Mouse (Mus musculus): ENCODE data around the gene Cir1. TPM values are rescaled to one million over a fixed set of nuclear protein-coding genes. Genes with fewer than 3 reads are reported as not detected.

The Cir1 gene
- polyA plus RNA-seq, 1 experiment: 18.4 TPM

GRCm38 (mm10) chr2:73273249-73274118 lies 39.0 kb downstream of the Cir1 start:
- no peaks in the 10 kb centered on the region for H3K9me3 ChIP-seq (replicated peaks; ENCODE audit: control insufficient read depth, insufficient read depth, low read length, poor library complexity, severe bottlenecking)
- TF ChIP-seq EP300 (IDR thresholded peaks at IDR 0.05; ENCODE audit: insufficient read depth, low read depth, low read length): no peak
- no peak for TF ChIP-seq CTCF (IDR thresholded peaks at IDR 0.05; ENCODE audit: low read depth, low read length)
- no peak for TF ChIP-seq POLR2A (IDR thresholded peaks at IDR 0.05; ENCODE audit: insufficient read depth, low read length)
- H3K4me3 ChIP-seq (ENCODE audit: low read depth, low read length): peak overlapping the region; percentile 45
- H3K27me3 ChIP-seq (ENCODE audit: control insufficient read depth, insufficient read depth, low read length, poor library complexity, severe bottlenecking): peaks cover 47% of the 10 kb centered on the region
- H3K9ac ChIP-seq (ENCODE audit: low read depth, poor library complexity, severe bottlenecking): 0 out of 2 replicates have a peak overlapping the region, but pooled peaks have one; percentile 3
- H3K4me1 ChIP-seq (ENCODE audit: control insufficient read depth, insufficient read depth, low read length): no peaks in the 10 kb centered on the region
- no peak overlapping the region for H3K27ac ChIP-seq (ENCODE audit: insufficient read depth, low read length)
- H3K36me3 ChIP-seq (ENCODE audit: control insufficient read depth, insufficient read depth, low read length, poor library complexity, severe bottlenecking): no peaks in the 10 kb centered on the region

GRCm38 (mm10) chr2:73272351-73273248 lies 39.9 kb downstream of the Cir1 start:
- TF ChIP-seq CTCF (IDR thresholded peaks at IDR 0.05; ENCODE audit: low read depth, low read length) (no peak), POLR2A (IDR thresholded peaks at IDR 0.05; ENCODE audit: insufficient read depth, low read length) (no peak), EP300 (IDR thresholded peaks at IDR 0.05; ENCODE audit: insufficient read depth, low read depth, low read length) (no peak)
- Histone ChIP-seq H3K4me1 (ENCODE audit: control insufficient read depth, insufficient read depth, low read length) (no peaks in the 10 kb centered on the region), H3K27ac (ENCODE audit: insufficient read depth, low read length) (no peak overlapping the region), H3K9me3 (replicated peaks; ENCODE audit: control insufficient read depth, insufficient read depth, low read length, poor library complexity, severe bottlenecking) (no peaks in the 10 kb centered on the region), H3K9ac (ENCODE audit: low read depth, poor library complexity, severe bottlenecking) (0 out of 2 replicates have a peak overlapping the region, but pooled peaks have one; percentile 3), H3K36me3 (ENCODE audit: control insufficient read depth, insufficient read depth, low read length, poor library complexity, severe bottlenecking) (no peaks in the 10 kb centered on the region), H3K4me3 (ENCODE audit: low read depth, low read length) (peak overlapping the region; percentile 35), H3K27me3 (ENCODE audit: control insufficient read depth, insufficient read depth, low read length, poor library complexity, severe bottlenecking) (peaks cover 47% of the 10 kb centered on the region)

- Histone ChIP-seq H3K4me1 (ENCODE audit: control insufficient read depth, insufficient read depth, low read length) (no peaks in the 10 kb centered on the region), H3K36me3 (ENCODE audit: control insufficient read depth, insufficient read depth, low read length, poor library complexity, severe bottlenecking) (no peaks in the 10 kb centered on the region), H3K27me3 (ENCODE audit: control insufficient read depth, insufficient read depth, low read length, poor library complexity, severe bottlenecking) (peaks cover 40% of the 10 kb centered on the region), H3K9ac (ENCODE audit: low read depth, poor library complexity, severe bottlenecking) (no peak within 1 kb of the TSS), H3K9me3 (replicated peaks; ENCODE audit: control insufficient read depth, insufficient read depth, low read length, poor library complexity, severe bottlenecking) (no peaks in the 10 kb centered on the region), H3K27ac (ENCODE audit: insufficient read depth, low read length) (no peak within 1 kb of the TSS), H3K4me3 (ENCODE audit: low read depth, low read length) (peak within 1 kb of the TSS; percentile 35)
- no peak for TF ChIP-seq EP300 (IDR thresholded peaks at IDR 0.05; ENCODE audit: insufficient read depth, low read depth, low read length)
- no peak for TF ChIP-seq CTCF (IDR thresholded peaks at IDR 0.05; ENCODE audit: low read depth, low read length)
- no peak for TF ChIP-seq POLR2A (IDR thresholded peaks at IDR 0.05; ENCODE audit: insufficient read depth, low read length)
These were observed 40.9 kb downstream of the Cir1 start, which contains the start of gene Sp9 for GRCm38 (mm10) chr2:73271459-73272161. Gene Sp9 (plus strand): TSS chr2:73271925.

- H3K4me3 ChIP-seq (ENCODE audit: low read depth, low read length): no peak overlapping the region
- H3K4me1 ChIP-seq (ENCODE audit: control insufficient read depth, insufficient read depth, low read length): no peaks in the 10 kb centered on the region
- H3K36me3 ChIP-seq (ENCODE audit: control insufficient read depth, insufficient read depth, low read length, poor library complexity, severe bottlenecking): no peaks in the 10 kb centered on the region
- no peak overlapping the region for H3K9ac ChIP-seq (ENCODE audit: low read depth, poor library complexity, severe bottlenecking)
- H3K27ac ChIP-seq (ENCODE audit: insufficient read depth, low read length): no peak overlapping the region
- peaks cover 41% of the 10 kb centered on the region for H3K27me3 ChIP-seq (ENCODE audit: control insufficient read depth, insufficient read depth, low read length, poor library complexity, severe bottlenecking)
- no peaks in the 10 kb centered on the region for H3K9me3 ChIP-seq (replicated peaks; ENCODE audit: control insufficient read depth, insufficient read depth, low read length, poor library complexity, severe bottlenecking)
- TF ChIP-seq CTCF (IDR thresholded peaks at IDR 0.05; ENCODE audit: low read depth, low read length): no peak
- no peak for TF ChIP-seq EP300 (IDR thresholded peaks at IDR 0.05; ENCODE audit: insufficient read depth, low read depth, low read length)
- no peak for TF ChIP-seq POLR2A (IDR thresholded peaks at IDR 0.05; ENCODE audit: insufficient read depth, low read length)
These were observed 41.7 kb downstream of the Cir1 start for GRCm38 (mm10) chr2:73270593-73271458.

- Histone ChIP-seq H3K27ac (ENCODE audit: insufficient read depth, low read length) (no peak overlapping the region), H3K9ac (ENCODE audit: low read depth, poor library complexity, severe bottlenecking) (no peak overlapping the region), H3K4me3 (ENCODE audit: low read depth, low read length) (no peak overlapping the region), H3K36me3 (ENCODE audit: control insufficient read depth, insufficient read depth, low read length, poor library complexity, severe bottlenecking) (no peaks in the 10 kb centered on the region), H3K4me1 (ENCODE audit: control insufficient read depth, insufficient read depth, low read length) (no peaks in the 10 kb centered on the region), H3K9me3 (replicated peaks; ENCODE audit: control insufficient read depth, insufficient read depth, low read length, poor library complexity, severe bottlenecking) (no peaks in the 10 kb centered on the region), H3K27me3 (ENCODE audit: control insufficient read depth, insufficient read depth, low read length, poor library complexity, severe bottlenecking) (peaks cover 47% of the 10 kb centered on the region)
- TF ChIP-seq EP300 (IDR thresholded peaks at IDR 0.05; ENCODE audit: insufficient read depth, low read depth, low read length): no peak
These were observed 42.4 kb downstream of the Cir1 start for GRCm38 (mm10) chr2:73270071-73270592.
